Mouse (Mus musculus) layer of hippocampus, adult 11-12 months (tissue): ENCODE data around the gene Zfp414.

ENCODE experiments used
- DNase-seq: peaks from one replicate; pipeline ENCODE4 v3.0.0; 2022; ENCODE audit warnings: low spot score

Zfp414 gene

DNA sequence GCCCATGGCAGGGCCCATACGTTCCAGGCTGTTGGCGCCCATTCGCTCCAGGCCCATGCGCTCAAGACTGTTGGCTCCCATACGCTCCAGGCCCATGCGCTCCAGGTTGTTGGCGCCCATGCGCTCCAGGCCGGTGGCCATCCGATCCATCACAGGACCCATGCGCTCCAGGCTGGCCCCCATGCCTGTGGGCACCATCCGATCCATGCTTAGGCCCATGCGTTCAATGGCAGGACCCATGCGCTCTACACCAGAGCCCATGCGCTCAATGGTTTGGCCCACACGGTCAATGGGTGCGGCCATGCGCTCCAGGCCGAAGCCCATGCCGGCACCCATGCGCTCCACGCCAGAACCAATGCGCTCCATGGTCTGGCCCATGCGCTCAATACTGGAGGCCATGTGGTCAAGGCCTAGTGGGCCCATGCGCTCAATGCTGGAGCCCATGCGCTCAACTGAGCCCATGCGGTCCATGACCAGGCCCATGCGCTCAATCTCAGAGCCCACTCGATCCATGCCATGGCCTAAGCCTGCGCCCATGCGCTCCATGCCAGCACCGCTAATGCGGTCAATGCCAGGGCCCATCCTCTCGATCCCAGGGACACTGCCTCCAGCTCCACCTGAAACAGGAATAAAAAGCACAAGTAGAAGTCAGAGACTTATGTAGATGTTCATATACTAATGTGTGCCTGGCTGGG is 21.0 kb downstream of the Zfp414 start:
- no peak for DNase-seq

DNA sequence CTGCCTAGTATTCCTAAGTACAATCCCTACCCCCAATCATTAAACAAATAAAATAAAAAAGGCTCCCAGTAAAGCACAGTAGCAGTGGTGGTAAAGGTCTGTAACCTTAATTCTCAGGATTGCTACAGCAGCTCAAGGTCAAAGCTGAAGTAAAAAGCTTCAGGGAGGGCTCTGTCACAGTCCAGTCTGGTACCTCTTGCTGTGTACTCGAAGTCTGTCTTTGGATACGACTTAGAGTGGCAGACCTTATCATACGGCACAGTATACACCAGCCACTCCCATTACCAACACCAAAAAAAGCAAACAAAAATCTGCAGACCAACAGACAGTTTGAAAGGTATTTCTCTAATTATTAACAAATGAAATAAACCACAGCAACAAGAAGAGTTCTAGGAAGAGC is 37.9 kb downstream of the Zfp414 start:
- DNase-seq: no peak

DNA sequence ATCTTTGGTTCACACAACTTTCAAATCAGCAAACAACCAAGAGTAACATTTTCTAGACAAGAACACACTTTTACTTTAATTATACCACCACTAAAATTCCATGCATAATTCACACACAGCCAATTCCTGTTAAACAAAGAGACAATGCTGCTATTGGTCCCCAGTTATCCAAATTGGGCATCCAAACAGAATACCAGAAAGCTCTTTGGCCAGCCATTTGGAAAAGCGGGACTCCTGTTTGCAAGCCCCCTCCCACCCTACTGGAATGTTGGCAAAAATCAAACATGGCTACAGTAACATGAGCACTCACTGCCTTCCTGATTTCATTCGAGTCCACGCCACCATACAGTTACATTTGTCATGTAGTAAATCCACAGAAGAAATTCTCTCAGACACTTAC is 40.8 kb downstream of the Zfp414 start:
- no peak for DNase-seq

DNA sequence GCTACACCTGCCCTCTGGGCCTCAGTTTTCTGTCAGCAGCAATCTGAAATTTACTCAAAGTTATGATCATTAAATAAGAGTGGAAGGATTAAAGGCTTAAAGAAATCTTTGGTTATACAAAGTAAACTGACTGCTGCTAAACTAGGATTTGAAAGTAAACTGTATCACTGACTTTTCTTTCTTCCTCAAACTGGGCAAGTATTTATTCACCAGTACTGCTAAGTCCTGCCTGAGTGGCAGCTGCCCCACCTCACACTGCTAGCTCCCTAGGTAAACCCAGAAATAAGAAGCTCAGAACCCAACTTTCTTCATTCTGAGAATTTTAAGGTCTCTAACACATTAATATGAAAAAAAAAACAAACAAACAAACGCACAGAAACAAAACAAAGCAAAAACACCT is 44.9 kb downstream of the Zfp414 start:
- no peak for DNase-seq

DNA sequence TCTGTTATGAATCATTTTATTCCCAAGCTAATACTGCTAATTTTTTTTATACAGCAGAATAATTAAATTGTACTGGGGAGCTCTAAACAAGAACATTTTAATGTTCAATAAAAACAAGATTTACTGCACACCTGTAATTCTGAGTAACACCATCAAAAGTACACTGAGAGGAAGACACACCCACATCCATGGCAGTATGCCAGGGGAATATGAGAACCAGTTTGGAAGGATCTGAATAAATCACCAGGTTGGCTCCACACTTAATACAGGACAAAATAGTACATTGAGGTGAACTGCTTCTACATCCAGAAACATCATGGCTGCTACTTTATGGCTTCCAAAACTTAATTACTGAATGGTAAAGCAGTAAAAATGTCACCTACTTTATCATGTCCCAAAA is 46.6 kb downstream of the Zfp414 start:
- DNase-seq: no peak

DNA sequence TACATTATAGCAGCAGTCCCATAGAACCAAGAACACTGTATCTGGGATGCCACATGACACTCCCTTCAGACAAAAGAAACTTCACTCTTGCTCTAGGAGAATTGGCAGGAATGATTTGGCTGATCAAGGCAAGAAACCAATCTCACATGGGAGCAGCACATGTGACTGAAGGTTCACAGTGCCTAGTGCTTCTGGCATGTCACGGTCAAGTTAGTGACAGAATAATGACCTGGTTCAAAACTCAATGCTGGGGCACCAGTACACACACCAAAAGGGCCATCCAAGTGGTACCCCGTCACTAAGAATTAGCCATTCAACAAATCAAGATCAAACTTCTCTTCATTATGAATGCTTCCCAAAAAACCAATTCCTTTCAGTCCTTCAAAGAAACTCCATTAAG is 47.2 kb downstream of the Zfp414 start:
- no peak for DNase-seq

DNA sequence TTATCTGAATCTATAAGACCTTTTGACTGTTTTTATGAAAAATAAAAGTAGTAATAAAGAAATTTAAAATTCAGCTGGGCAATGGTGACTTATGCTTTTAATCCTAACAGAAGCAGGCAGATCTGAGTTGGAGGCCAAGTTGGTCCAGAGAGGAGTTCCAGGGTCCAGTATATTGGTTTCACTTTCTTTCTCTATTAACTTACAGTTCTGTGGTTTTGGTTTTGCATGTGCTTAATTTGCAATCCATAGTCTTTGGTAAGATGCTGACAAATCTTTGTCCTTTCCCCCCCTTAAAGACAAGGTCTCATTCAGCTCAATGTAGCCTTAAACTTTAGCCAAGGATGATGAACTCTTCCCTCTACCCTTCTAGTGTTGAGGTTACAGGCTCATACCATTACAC is 49.9 kb downstream of the Zfp414 start:
- DNase-seq: no peak
